8 mouse cellular contexts compared by ENCODE assay signal in genomic region chr2:118901175-118902031, GRCm38 (mm10). TPM values are rescaled to one million over a fixed set of nuclear protein-coding genes. Genes with fewer than 3 reads are reported as not detected.
A peak's percentile ranks its signal among the peaks of the same experiment; 100 is the strongest.
DNase-seq lines count a peak whose midpoint lies in the region; ATAC-seq and TF ChIP-seq lines count a peak whose summit lies in the region.

No protein-coding gene starts in this region.

- WGBS in embryonic facial prominence, embryonic 13.5 days = under 1% methylated on average over 80 of the region's 120 CpGs
- 1% methylated on average over 90 of the region's 120 CpGs for WGBS in kidney, adult 2 months
- WGBS in limb, embryonic 13.5 days = under 1% methylated on average over 78 of the region's 120 CpGs
- under 1% methylated on average over 57 of the region's 120 CpGs for WGBS in midbrain, embryonic 16.5 days

- peak; percentile 95 for DNase-seq in 3134 (ENCODE audit: extremely low read depth, insufficient read length, low spot score)
- peak; percentile 99 for DNase-seq in adrenal gland, postnatal 36 days
- peak; percentile 96 to 99 for DNase-seq in heart, adult 18-20 months
- peak; percentile 99 for DNase-seq in kidney, adult 2 months
- DNase-seq in spleen, postnatal 10 days (ENCODE audit: low spot score in 2 of 2) = peak; percentile 93 to 97

- H3K4me3 ChIP-seq in embryonic facial prominence, embryonic 13.5 days = peak overlapping the region; percentile 85
- peak overlapping the region; percentile 87 for H3K4me3 ChIP-seq in kidney, adult 2 months (ENCODE audit: insufficient read depth, low read depth, low read length)
- peak overlapping the region; percentile 90 for H3K4me3 ChIP-seq in limb, embryonic 13.5 days
- H3K4me3 ChIP-seq in midbrain, embryonic 16.5 days (ENCODE audit: low read depth, low read length) = peak overlapping the region; percentile 97

- H3K9me3 ChIP-seq in embryonic facial prominence, embryonic 13.5 days = no peaks in the 10 kb centered on the region
- no peaks in the 10 kb centered on the region for H3K9me3 ChIP-seq in limb, embryonic 13.5 days
- H3K9me3 ChIP-seq in midbrain, embryonic 16.5 days (replicated peaks; ENCODE audit: control insufficient read depth, low read length, poor library complexity, severe bottlenecking) = no peaks in the 10 kb centered on the region

- H3K9ac ChIP-seq in embryonic facial prominence, embryonic 13.5 days = peak overlapping the region; percentile 83
- H3K9ac ChIP-seq in limb, embryonic 13.5 days = peak overlapping the region; percentile 87
- peak overlapping the region; percentile 95 for H3K9ac ChIP-seq in midbrain, embryonic 16.5 days (ENCODE audit: low read depth, low read length)

- peak overlapping the region; percentile 44 for H3K27ac ChIP-seq in embryonic facial prominence, embryonic 13.5 days
- peak overlapping the region; percentile 84 for H3K27ac ChIP-seq in kidney, adult 2 months (ENCODE audit: insufficient read depth, low read depth, low read length)
- 0 out of 2 replicates have a peak overlapping the region, but pooled peaks have one; percentile 15 for H3K27ac ChIP-seq in limb, embryonic 13.5 days
- peak overlapping the region; percentile 88 for H3K27ac ChIP-seq in midbrain, embryonic 16.5 days (ENCODE audit: low read length)

- ATAC-seq in embryonic facial prominence, embryonic 13.5 days (ENCODE audit: insufficient number of reproducible peaks, insufficient read depth, low FRiP score, low TSS enrichment, low read depth) = peak; percentile 91
- ATAC-seq in limb, embryonic 13.5 days (ENCODE audit: low FRiP score, low read depth) = peak; percentile 94
- ATAC-seq in midbrain, embryonic 16.5 days = peak; percentile 90

- no peak for TF ChIP-seq POLR2A in kidney, adult 2 months (IDR thresholded peaks at IDR 0.05; ENCODE audit: low read depth, low read length)

- peak overlapping the region; percentile 99 for H3K4me2 ChIP-seq in embryonic facial prominence, embryonic 13.5 days
- peak overlapping the region; percentile 99 for H3K4me2 ChIP-seq in limb, embryonic 13.5 days (replicated peaks)
- H3K4me2 ChIP-seq in midbrain, embryonic 16.5 days (ENCODE audit: low read length) = peak overlapping the region; percentile 95

- no peaks in the 10 kb centered on the region for H3K36me3 ChIP-seq in embryonic facial prominence, embryonic 13.5 days
- no peaks in the 10 kb centered on the region for H3K36me3 ChIP-seq in kidney, adult 2 months (ENCODE audit: control insufficient read depth, insufficient read depth, low read length)
- no peaks in the 10 kb centered on the region for H3K36me3 ChIP-seq in limb, embryonic 13.5 days
- no peaks in the 10 kb centered on the region for H3K36me3 ChIP-seq in midbrain, embryonic 16.5 days (ENCODE audit: control insufficient read depth, insufficient read depth, low read length)

- H3K4me1 ChIP-seq in embryonic facial prominence, embryonic 13.5 days = peaks cover 45% of the 10 kb centered on the region
- peaks cover 13% of the 10 kb centered on the region; the same call in 1 of the 2 replicates for H3K4me1 ChIP-seq in kidney, adult 2 months (ENCODE audit: control insufficient read depth, insufficient read depth, low read length)
- peaks cover 43% of the 10 kb centered on the region for H3K4me1 ChIP-seq in limb, embryonic 13.5 days
- H3K4me1 ChIP-seq in midbrain, embryonic 16.5 days (ENCODE audit: control insufficient read depth, insufficient read depth, low read length) = peaks cover 45% of the 10 kb centered on the region

- peaks cover 70% of the 10 kb centered on the region for H3K27me3 ChIP-seq in embryonic facial prominence, embryonic 13.5 days
- H3K27me3 ChIP-seq in kidney, adult 2 months (replicated peaks; ENCODE audit: control insufficient read depth, insufficient read depth, low read length) = no peaks in the 10 kb centered on the region
- H3K27me3 ChIP-seq in limb, embryonic 13.5 days = peaks cover 70% of the 10 kb centered on the region
- H3K27me3 ChIP-seq in midbrain, embryonic 16.5 days (ENCODE audit: control insufficient read depth, insufficient read depth, low read depth, low read length) = peaks cover 32% of the 10 kb centered on the region

- no peak for TF ChIP-seq CTCF in kidney, adult 2 months (conservative IDR thresholded peaks at IDR 0.05; ENCODE audit: insufficient read depth, insufficient read length, low read depth, low read length)

RNA-seq across cellular contexts. Expression of gene Bahd1, which starts 1.2 kb away (rescaled TPM):
- 10 to 100 TPM; 40.3 to 42.3 TPM for total RNA-seq in adrenal gland, postnatal 36 days (2021)
- polyA plus RNA-seq in embryonic facial prominence, embryonic 13.5 days (2015; fragmentation: Nextera tagmentation; extraction: Ambion mirVana) = 4.0 and 4.1 TPM in 2 replicates
- total RNA-seq in heart, adult 18-20 months (2021) = 10 to 100 TPM; 17.5 to 18.6 TPM
- polyA plus RNA-seq in kidney, adult 2 months (2012; rRNA removed) = 17.5 and 19.9 TPM in 2 replicates
- 3.7 and 3.8 TPM in 2 replicates for polyA plus RNA-seq in limb, embryonic 13.5 days (2015; fragmentation: Nextera tagmentation; extraction: Ambion mirVana)
- polyA plus RNA-seq in midbrain, embryonic 16.5 days (2015; fragmentation: Nextera tagmentation; extraction: Ambion mirVana) = 6.4 and 6.9 TPM in 2 replicates

RNA-seq across cellular contexts. Expression of gene Chst14, which starts 24.9 kb away (rescaled TPM):
- total RNA-seq in adrenal gland, postnatal 36 days (2021) = 10 to 100 TPM in 1 of 2 experiments, 1 to 10 TPM in 1; 9.7 to 15.0 TPM
- 48.8 and 54.9 TPM in 2 replicates for polyA plus RNA-seq in embryonic facial prominence, embryonic 13.5 days (2015; fragmentation: Nextera tagmentation; extraction: Ambion mirVana)
- total RNA-seq in heart, adult 18-20 months (2021) = 1 to 10 TPM; 6.9 to 7.9 TPM
- polyA plus RNA-seq in kidney, adult 2 months (2012; rRNA removed) = 7.4 and 8.0 TPM in 2 replicates
- 51.2 and 51.9 TPM in 2 replicates for polyA plus RNA-seq in limb, embryonic 13.5 days (2015; fragmentation: Nextera tagmentation; extraction: Ambion mirVana)
- 4.6 and 4.7 TPM in 2 replicates for polyA plus RNA-seq in midbrain, embryonic 16.5 days (2015; fragmentation: Nextera tagmentation; extraction: Ambion mirVana)

RNA-seq across cellular contexts. Expression of gene Ivd, which starts 39.6 kb away (rescaled TPM):
- total RNA-seq in adrenal gland, postnatal 36 days (2021) = 100 to 1,000 TPM; 171 to 443 TPM
- polyA plus RNA-seq in embryonic facial prominence, embryonic 13.5 days (2015; fragmentation: Nextera tagmentation; extraction: Ambion mirVana) = 84.8 and 86.6 TPM in 2 replicates
- total RNA-seq in heart, adult 18-20 months (2021) = 100 to 1,000 TPM; 410 to 473 TPM
- polyA plus RNA-seq in kidney, adult 2 months (2012; rRNA removed) = 215 and 219 TPM in 2 replicates
- 82.6 and 95.3 TPM in 2 replicates for polyA plus RNA-seq in limb, embryonic 13.5 days (2015; fragmentation: Nextera tagmentation; extraction: Ambion mirVana)
- polyA plus RNA-seq in midbrain, embryonic 16.5 days (2015; fragmentation: Nextera tagmentation; extraction: Ambion mirVana) = 38.6 and 46.3 TPM in 2 replicates

Comparison
In these comparisons a context has a peak if more than half of its experiments do, and no peak if none do; other contexts are left out.
1. Peak in every context shown above with its lines: DNase-seq, ATAC-seq, H3K4me3 ChIP-seq and H3K27ac ChIP-seq.
2. H3K27ac ChIP-seq: peak in every context shown above with its lines; median percentile 88 in midbrain, embryonic 16.5 days; 84 in kidney, adult 2 months; 44 in embryonic facial prominence, embryonic 13.5 days; 15 in limb, embryonic 13.5 days.